Mouse (Mus musculus) spleen, adult 2 months (tissue): ENCODE data around the gene Ubald2.

ENCODE experiments used
- CTCF ChIP-seq: fragments of 200-500 bp; IDR thresholded peaks from 2 replicates; pipeline ENCODE4 v1.5.1; 2011; ENCODE audit warnings: mild to moderate bottlenecking, inconsistent platforms; ENCODE audit not compliant: insufficient read depth, insufficient read length, insufficient replicate concordance; ENCODE audit errors: extremely low read depth
- POLR2A ChIP-seq: fragments of 200-500 bp; IDR thresholded peaks from 2 replicates; pipeline ENCODE4 v1.6.1; 2011; ENCODE audit warnings: low read depth, low read length, inconsistent platforms

GRCm38 (mm10) chr11:116421102-116421501 is 12.8 kb upstream of the Ubald2 start:
- TF ChIP-seq CTCF (no peak), POLR2A (no peak)
